Mouse (Mus musculus) liver, embryonic 14.5 days (tissue): Measurements from ENCODE around the gene Tmem92.

Experiments
- CTCF ChIP-seq: IDR thresholded peaks from 2 replicates; pipeline ENCODE4 v1.5.1; 2016; ENCODE audit warnings: antibody characterized with exemption, low read depth, control low read depth
- EP300 ChIP-seq: IDR thresholded peaks from 2 replicates; pipeline ENCODE4 v1.6.1; 2016; ENCODE audit warnings: antibody characterized with exemption, low read depth

GRCm38 (mm10) chr11:94774887-94775497, 7.5 kb downstream of the Tmem92 start:
- TF ChIP-seq CTCF (no peak), EP300 (no peak)
